ENCODE assay signal across 8 mouse cellular contexts in genomic region chr5:114922998-114923473, GRCm38 (mm10). TPM values are rescaled to one million over a fixed set of nuclear protein-coding genes. Genes with fewer than 3 reads are reported as not detected.
DNase-seq lines count a peak whose midpoint lies in the region; ATAC-seq and TF ChIP-seq lines count a peak whose summit lies in the region.

TSS of gene Oasl1 (plus strand) at chr5:114923240.

- H3K36me3 ChIP-seq in forebrain, embryonic 15.5 days: no peaks in the 10 kb centered on the region
- H3K36me3 ChIP-seq in hindbrain, postnatal 0 days (ENCODE audit: insufficient read depth, low read length): no peaks in the 10 kb centered on the region
- no peaks in the 10 kb centered on the region for H3K36me3 ChIP-seq in liver, embryonic 13.5 days

- no peak within 1 kb of the TSS for H3K27ac ChIP-seq in forebrain, embryonic 15.5 days (replicated peaks)
- H3K27ac ChIP-seq in hindbrain, postnatal 0 days: no peak within 1 kb of the TSS
- H3K27ac ChIP-seq in liver, embryonic 13.5 days: no peak within 1 kb of the TSS

- peak within 1 kb of the TSS; percentile 22; the same call in 1 of the 2 replicates for H3K4me2 ChIP-seq in forebrain, embryonic 15.5 days (replicated peaks)
- H3K4me2 ChIP-seq in hindbrain, postnatal 0 days (ENCODE audit: low read depth, low read length): peak within 1 kb of the TSS; percentile 42
- peak within 1 kb of the TSS; percentile 37 for H3K4me2 ChIP-seq in liver, embryonic 13.5 days

- no peak within 1 kb of the TSS for H3K4me3 ChIP-seq in forebrain, embryonic 15.5 days
- peak within 1 kb of the TSS; percentile 15; the same call in 1 of the 2 replicates for H3K4me3 ChIP-seq in hindbrain, postnatal 0 days (ENCODE audit: low read length)
- peak within 1 kb of the TSS; percentile 28 for H3K4me3 ChIP-seq in liver, embryonic 13.5 days (replicated peaks)

- no peaks in the 10 kb centered on the region for H3K27me3 ChIP-seq in forebrain, embryonic 15.5 days
- no peaks in the 10 kb centered on the region for H3K27me3 ChIP-seq in hindbrain, postnatal 0 days (ENCODE audit: insufficient read depth, low read length)
- H3K27me3 ChIP-seq in liver, embryonic 13.5 days: no peaks in the 10 kb centered on the region

- H3K9me3 ChIP-seq in forebrain, embryonic 15.5 days: no peaks in the 10 kb centered on the region
- no peaks in the 10 kb centered on the region for H3K9me3 ChIP-seq in hindbrain, postnatal 0 days (ENCODE audit: low read length)
- no peaks in the 10 kb centered on the region for H3K9me3 ChIP-seq in liver, embryonic 13.5 days (replicated peaks)

- H3K9ac ChIP-seq in forebrain, embryonic 15.5 days (replicated peaks): no peak within 1 kb of the TSS
- H3K9ac ChIP-seq in hindbrain, postnatal 0 days (replicated peaks; ENCODE audit: low read length): no peak within 1 kb of the TSS
- 0 out of 2 replicates have a peak within 1 kb of the TSS, but pooled peaks have one; percentile 5 for H3K9ac ChIP-seq in liver, embryonic 13.5 days

- WGBS in forebrain, embryonic 15.5 days: 37% methylated on average over 15 of the region's 15 CpGs
- WGBS in hindbrain, postnatal 0 days: 35% methylated on average over 15 of the region's 15 CpGs
- 46% methylated on average over 15 of the region's 15 CpGs for WGBS in liver, embryonic 13.5 days (ENCODE audit: insufficient replicate concordance)

- no peak for TF ChIP-seq CTCF in hindbrain, postnatal 0 days (IDR thresholded peaks at IDR 0.05; ENCODE audit: low read depth)

- DNase-seq in B cell, adult 2 months: peak; percentile 79 to 82
- DNase-seq in MN1 (ENCODE audit: low spot score): peak; percentile 29
- peak; percentile 45 for DNase-seq in hindbrain, postnatal 0 days (ENCODE audit: low spot score)
- DNase-seq in liver, embryonic 13.5 days: no peak
- peak; percentile 51 to 67 for DNase-seq in urinary bladder, postnatal 4 days (ENCODE audit: low spot score in 2 of 2)
- DNase-seq in layer of hippocampus, postnatal 14 days (ENCODE audit: low spot score in 2 of 2): no peak

- no peak for ATAC-seq in forebrain, embryonic 15.5 days (replicated peaks)
- ATAC-seq in hindbrain, postnatal 0 days: 0 out of 2 replicates have a peak, but pooled peaks have one; percentile 21
- ATAC-seq in liver, embryonic 13.5 days (ENCODE audit: low read depth): 0 out of 2 replicates have a peak, but pooled peaks have one; percentile 24
- peak; percentile 20 for ATAC-seq in neutrophil, adult 5-6 weeks (ENCODE audit: extremely low read depth, insufficient number of reproducible peaks, low FRiP score, poor library complexity, severe bottlenecking)

- peaks cover 6% of the 10 kb centered on the region for H3K4me1 ChIP-seq in forebrain, embryonic 15.5 days
- no peaks in the 10 kb centered on the region for H3K4me1 ChIP-seq in hindbrain, postnatal 0 days (ENCODE audit: insufficient read depth, low read length)
- H3K4me1 ChIP-seq in liver, embryonic 13.5 days (replicated peaks): peaks cover 19% of the 10 kb centered on the region

RNA-seq across cellular contexts. Expression of gene Oasl1, which starts in this region (rescaled TPM):
- 0.17 and 0.23 TPM in 2 replicates for polyA plus RNA-seq in forebrain, embryonic 15.5 days (2015; fragmentation: Nextera tagmentation; extraction: Ambion mirVana)
- total RNA-seq in hindbrain, postnatal 0 days (2014; rRNA removed): 0.63 and 1.0 TPM in 2 replicates
- 0.25 and 0.32 TPM in 2 replicates for polyA plus RNA-seq in hindbrain, postnatal 0 days (2015; fragmentation: Nextera tagmentation; extraction: Ambion mirVana)
- polyA plus RNA-seq in liver, embryonic 13.5 days (2015; fragmentation: Nextera tagmentation; extraction: Ambion mirVana): 0.52 and 0.54 TPM in 2 replicates
- 37.8 and 41.7 TPM in 2 replicates for total RNA-seq in neutrophil, adult 5-6 weeks (2017)
- not detected for total RNA-seq in layer of hippocampus, postnatal 14 days (2021)

Comparison
In these comparisons a context has a peak if more than half of its experiments do, and no peak if none do; other contexts are left out.
1. RNA of gene Oasl1 (total RNA-seq): 37.8 to 41.7 TPM in neutrophil, adult 5-6 weeks; 0.63 to 1.0 TPM in hindbrain, postnatal 0 days and not detected in layer of hippocampus, postnatal 14 days; every median in the first group is over 10 times any median in the second.
2. Peak in ATAC-seq, H3K4me3 ChIP-seq, H3K9ac ChIP-seq and H3K4me2 ChIP-seq in liver, embryonic 13.5 days; RNA of the gene not detected or under 1 TPM.
3. DNase-seq: peak in B cell, adult 2 months (2 of 2), MN1 (single experiment), hindbrain, postnatal 0 days (single experiment) and urinary bladder, postnatal 4 days (2 of 2); none in liver, embryonic 13.5 days (single experiment) and layer of hippocampus, postnatal 14 days (0 of 2).
4. Peak in every context shown above with its lines, with median percentiles within 50 percentile points of each other: H3K4me2 ChIP-seq.